Mouse (Mus musculus) effector memory CD4-positive, alpha-beta T cell, adult 5 months (primary cell): ENCODE results near the gene Fbxw28. TPM values are rescaled to one million over a fixed set of nuclear protein-coding genes. Genes with fewer than 3 reads are reported as not detected.

Experiments
- polyA plus RNA-seq: library from polyadenylated mRNA; unstranded; fragments of 100-300 nt; shearing (Covaris generic); gene quantifications from one replicate; pipeline ENCODE4 v1.2.1, GENCODE M21; 2017

The Fbxw28 gene
- not detected for polyA plus RNA-seq

GRCm38 (mm10) chr9:109339559-109339958, at the start of gene Fbxw28:
Gene Fbxw28, minus strand, starts transcription at chr9:109339659.

GRCm38 (mm10) chr9:109287576-109287975, 51.9 kb downstream of the Fbxw28 start, which contains the start of gene Fbxw14:
Gene Fbxw14, minus strand, starts transcription at chr9:109287676.

Other genes starting within 250 kb of the Fbxw28 start
- 1.7 TPM for gene Plxnb1, start 244.3 kb downstream of the Fbxw28 start, polyA plus RNA-seq
- gene Fbxw21, start 177.6 kb downstream of the Fbxw28 start, polyA plus RNA-seq, result 0.49 TPM
- gene Fbxw13, start 143.7 kb downstream of the Fbxw28 start, polyA plus RNA-seq, result not detected
- not detected for gene Fbxw20, start 104.9 kb downstream of the Fbxw28 start, polyA plus RNA-seq
- not detected for gene Fbxw14, start 52.0 kb downstream of the Fbxw28 start, polyA plus RNA-seq
- not detected for gene Fbxw22, start 64.6 kb upstream of the Fbxw28 start, polyA plus RNA-seq
- gene Fbxw16, start 109.5 kb upstream of the Fbxw28 start, polyA plus RNA-seq, result not detected
- gene Fbxw19, start 156.2 kb upstream of the Fbxw28 start, polyA plus RNA-seq, result not detected
- gene Fbxw15, start 228.6 kb upstream of the Fbxw28 start, polyA plus RNA-seq, result not detected